Mouse (Mus musculus) lung, postnatal 14 days (tissue): ENCODE measurements at regions not wholly inside any gene's neighbourhood (a gene's known extent, or its start where the extent isn't known, plus 50 kb on each side); places are given as distances from the start of the nearest gene placed in this dataset.
"Not testable (repeated sequence)": the region's sequence is repeated elsewhere in the genome, so short reads cannot be mapped to it uniquely, and the experiment has no call there.

Source experiments
- DNase-seq: peaks from one replicate; pipeline ENCODE4 v3.0.0; 2021

GRCm38 (mm10) chr6:100424181-100424580 lies 136.9 kb upstream of the Rybp start:
- DNase-seq = no peak

- DNase-seq = no peak
These were observed 136.4 kb upstream of the Rybp start for GRCm38 (mm10) chr6:100423636-100424035.

- DNase-seq = no peak
These were observed 135.3 kb upstream of the Rybp start for GRCm38 (mm10) chr6:100422603-100423002.

GRCm38 (mm10) chr6:100421706-100422578 lies 134.7 kb upstream of the Rybp start:
- no peak for DNase-seq

- no peak for DNase-seq
These were observed 133.3 kb upstream of the Rybp start for GRCm38 (mm10) chr6:100420602-100421001.

GRCm38 (mm10) chr6:100419782-100420540 lies 132.7 kb upstream of the Rybp start:
- DNase-seq = no peak

- no peak for DNase-seq
These were observed 128.8 kb upstream of the Rybp start for GRCm38 (mm10) chr6:100416046-100416445.

- no peak for DNase-seq
These were observed 128.2 kb upstream of the Rybp start for GRCm38 (mm10) chr6:100415514-100415913.

- no peak for DNase-seq
These were observed 127.6 kb upstream of the Rybp start for GRCm38 (mm10) chr6:100414836-100415235.

GRCm38 (mm10) chr6:100412486-100412885 lies 125.2 kb upstream of the Rybp start:
- no peak for DNase-seq

GRCm38 (mm10) chr6:100411968-100412367 lies 124.7 kb upstream of the Rybp start:
- DNase-seq = no peak

GRCm38 (mm10) chr6:100410067-100410631 lies 122.9 kb upstream of the Rybp start:
- no peak for DNase-seq

- no peak for DNase-seq
These were observed 121.5 kb upstream of the Rybp start for GRCm38 (mm10) chr6:100408826-100409225.

- DNase-seq = no peak
These were observed 119.2 kb upstream of the Rybp start for GRCm38 (mm10) chr6:100406504-100406903.

GRCm38 (mm10) chr6:100404161-100404560 lies 116.9 kb upstream of the Rybp start:
- DNase-seq = no peak

GRCm38 (mm10) chr6:100402716-100403115 lies 115.4 kb upstream of the Rybp start:
- DNase-seq = no peak

GRCm38 (mm10) chr6:100401728-100402127 lies 114.4 kb upstream of the Rybp start:
- no peak for DNase-seq

- not testable (repeated sequence) for DNase-seq
These were observed 112.1 kb upstream of the Rybp start for GRCm38 (mm10) chr6:100399387-100399786.

- no peak for DNase-seq
These were observed 109.3 kb upstream of the Rybp start for GRCm38 (mm10) chr6:100396311-100397200.

- DNase-seq = no peak
These were observed 103.1 kb upstream of the Rybp start for GRCm38 (mm10) chr6:100390258-100390910.

GRCm38 (mm10) chr6:100387042-100387441 lies 99.8 kb upstream of the Rybp start:
- DNase-seq = no peak

GRCm38 (mm10) chr6:100385640-100386039 lies 98.4 kb upstream of the Rybp start:
- no peak for DNase-seq
